Mouse (Mus musculus) hindbrain, embryonic 15.5 days (tissue): ENCODE results near the gene Mylk. TPM values are rescaled to one million over a fixed set of nuclear protein-coding genes. Genes with fewer than 3 reads are reported as not detected.

Experiments
- ATAC-seq: fragments of 200-750 bp; cut with Nextera tagmentation; 2 replicates; pipeline ENCODE4 v1.8.0; 2017; ENCODE audit warnings: low read depth, moderate number of reproducible peaks, moderate TSS enrichment; ENCODE audit not compliant: low FRiP score
- H3K27ac ChIP-seq: fragments of 300-500 bp; sonication (generic); replicated peaks from 2 replicates; pipeline ENCODE4 v1.5.1; 2015; ENCODE audit warnings: mild to moderate bottlenecking, inconsistent platforms
- H3K27me3 ChIP-seq: fragments of 300-500 bp; sonication (generic); 2 replicates; pipeline ENCODE4 v1.6.1; 2015; ENCODE audit warnings: control low read depth, inconsistent platforms
- H3K36me3 ChIP-seq: fragments of 300-500 bp; sonication (generic); 2 replicates; pipeline ENCODE4 v1.6.1; 2015; ENCODE audit warnings: control low read depth, inconsistent platforms
- H3K4me1 ChIP-seq: fragments of 300-500 bp; sonication (generic); replicated peaks from 2 replicates; pipeline ENCODE4 v1.6.1; 2015; ENCODE audit warnings: control low read depth, inconsistent platforms
- H3K4me2 ChIP-seq: fragments of 300-500 bp; sonication (generic); 2 replicates; pipeline ENCODE4 v1.6.1; 2015; ENCODE audit warnings: moderate library complexity, mild to moderate bottlenecking, inconsistent platforms
- H3K4me3 ChIP-seq: fragments of 300-500 bp; sonication (generic); 2 replicates; pipeline ENCODE4 v1.5.1; 2015; ENCODE audit warnings: mild to moderate bottlenecking, inconsistent platforms
- H3K9ac ChIP-seq: fragments of 300-500 bp; sonication (generic); 2 replicates; pipeline ENCODE4 v1.6.1; 2015; ENCODE audit warnings: inconsistent platforms
- H3K9me3 ChIP-seq: fragments of 300-500 bp; sonication (generic); 2 replicates; pipeline ENCODE4 v1.6.1; 2016; ENCODE audit warnings: control low read depth, inconsistent platforms
- WGBS: fragments of 180-500 bp; shearing (Covaris S2); methylation state at CpG from one replicate; pipeline ENCODE4 v1.1.7; 2015; 5-methylcytosine and 5-hydroxymethylcytosine counted together
- polyA plus RNA-seq: library from polyadenylated mRNA; unstranded; fragments of >200 nt; fragmentation: Nextera tagmentation; extraction: Ambion mirVana; gene quantifications from 2 replicates; pipeline ENCODE4 v1.2.1, GENCODE M21; 2015

Gene Mylk
- polyA plus RNA-seq, 1 experiment from 2014 or later, result 5.3 TPM

DNA sequence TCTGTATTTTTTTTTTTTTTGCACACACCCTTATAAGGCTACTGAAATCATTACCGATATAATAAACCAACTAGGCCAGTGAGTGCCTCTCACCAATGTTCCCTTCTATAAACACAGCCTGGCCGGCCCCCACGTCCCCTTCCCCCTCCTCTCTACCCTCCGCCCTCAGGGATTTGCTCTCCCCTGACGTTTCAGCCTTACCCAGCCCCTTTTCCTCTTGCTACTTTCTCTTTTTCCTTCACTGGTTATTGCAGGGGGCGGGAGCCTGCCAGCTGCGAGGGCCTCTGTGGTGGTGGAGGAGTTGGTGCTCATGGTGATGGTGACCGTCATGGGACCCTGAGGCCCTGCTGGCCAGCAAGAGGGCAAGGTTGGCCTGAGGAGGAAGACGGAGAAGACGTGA is 176.3 kb downstream of the Mylk start:
- 0 out of 2 replicates have a peak, but pooled peaks cover 6% of the 10 kb centered on the region for H3K4me1 ChIP-seq
- no peak overlapping the region for H3K4me3 ChIP-seq
- no peak overlapping the region for H3K4me2 ChIP-seq
- H3K27me3 ChIP-seq, result no peaks in the 10 kb centered on the region
- no peak overlapping the region for H3K27ac ChIP-seq
- H3K9ac ChIP-seq, result no peak overlapping the region
- no peaks in the 10 kb centered on the region for H3K36me3 ChIP-seq
- no peak for ATAC-seq
- 80% methylated on average over 10 of the region's 10 CpGs for WGBS
- H3K9me3 ChIP-seq, result no peaks in the 10 kb centered on the region

- no peak overlapping the region for H3K4me3 ChIP-seq
- no peaks in the 10 kb centered on the region for H3K27me3 ChIP-seq
- no peak overlapping the region for H3K27ac ChIP-seq
- WGBS, result 86% methylated on average over 9 of the region's 9 CpGs
- H3K4me2 ChIP-seq, result no peak overlapping the region
- H3K9ac ChIP-seq, result no peak overlapping the region
- ATAC-seq, result no peak
- H3K9me3 ChIP-seq, result no peaks in the 10 kb centered on the region
- H3K36me3 ChIP-seq, result no peaks in the 10 kb centered on the region
- H3K4me1 ChIP-seq, result 0 out of 2 replicates have a peak, but pooled peaks cover 11% of the 10 kb centered on the region
These were observed 178.6 kb downstream of the Mylk start for GRCm38 (mm10) chr16:34923630-34924029.

DNA sequence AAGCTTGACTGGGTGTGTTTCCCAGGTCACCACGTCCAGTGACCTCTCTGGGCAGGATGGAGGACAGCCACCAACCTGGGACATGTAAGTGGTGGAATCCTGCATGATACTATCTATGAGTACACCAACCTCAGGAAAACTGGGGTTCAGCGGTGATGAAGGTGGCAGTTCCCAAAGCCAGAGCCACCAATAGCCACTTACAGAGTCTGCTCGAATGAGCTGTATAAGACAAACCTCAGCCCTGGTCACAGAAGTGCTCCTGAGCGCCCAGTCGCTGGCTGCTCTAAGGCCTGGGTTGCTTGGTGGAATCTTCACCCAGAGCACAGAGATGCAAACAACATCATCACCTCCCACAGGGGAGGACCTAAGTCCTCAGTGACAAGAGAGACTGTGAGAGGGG is 179.3 kb downstream of the Mylk start:
- H3K27me3 ChIP-seq, result no peaks in the 10 kb centered on the region
- H3K4me2 ChIP-seq, result no peak overlapping the region
- ATAC-seq, result no peak
- H3K4me3 ChIP-seq, result no peak overlapping the region
- WGBS, result 82% methylated on average over 5 of the region's 5 CpGs
- no peaks in the 10 kb centered on the region for H3K36me3 ChIP-seq
- no peak overlapping the region for H3K9ac ChIP-seq
- H3K27ac ChIP-seq, result no peak overlapping the region
- H3K4me1 ChIP-seq, result 0 out of 2 replicates have a peak, but pooled peaks cover 11% of the 10 kb centered on the region
- no peaks in the 10 kb centered on the region for H3K9me3 ChIP-seq

DNA sequence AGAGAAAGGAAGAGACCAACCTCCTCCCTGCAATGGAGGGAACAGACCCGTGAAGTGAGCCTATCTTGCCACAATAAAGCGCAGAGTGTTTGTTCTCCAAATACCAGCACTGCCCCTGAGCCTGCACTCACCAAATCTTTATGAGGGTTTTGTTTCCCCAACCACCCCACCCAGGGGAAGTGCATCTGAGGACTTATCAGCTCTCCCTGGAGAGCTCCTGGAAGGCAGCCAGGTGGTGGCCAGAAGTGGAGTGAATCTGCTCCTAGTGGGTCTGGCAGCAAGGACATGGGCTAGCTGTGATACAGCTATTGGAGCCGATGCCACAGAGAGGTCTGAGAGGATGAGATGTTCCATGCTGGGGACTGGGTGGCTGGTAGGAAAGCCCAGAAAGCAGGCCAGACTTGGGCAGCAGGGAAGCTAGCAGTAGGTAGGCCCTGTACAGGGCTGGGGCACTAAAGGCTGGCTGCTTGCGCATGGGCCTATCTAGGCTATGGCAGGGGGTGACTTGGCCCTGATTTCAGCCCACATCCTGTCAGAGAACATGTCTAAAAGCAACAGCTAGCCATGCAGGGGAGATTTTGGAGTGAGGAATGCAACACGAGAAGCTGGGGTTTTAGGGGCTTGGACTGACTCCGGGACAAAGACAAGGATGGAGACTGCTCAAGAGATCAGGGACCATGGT is 180.1 kb downstream of the Mylk start:
- no peak overlapping the region for H3K27ac ChIP-seq
- no peak for ATAC-seq
- no peak overlapping the region for H3K9ac ChIP-seq
- H3K9me3 ChIP-seq, result no peaks in the 10 kb centered on the region
- WGBS, result 75% methylated on average over 6 of the region's 6 CpGs
- H3K27me3 ChIP-seq, result no peaks in the 10 kb centered on the region
- H3K4me2 ChIP-seq, result no peak overlapping the region
- no peak overlapping the region for H3K4me3 ChIP-seq
- no peaks in the 10 kb centered on the region for H3K36me3 ChIP-seq
- 0 out of 2 replicates have a peak, but pooled peaks cover 11% of the 10 kb centered on the region for H3K4me1 ChIP-seq

DNA sequence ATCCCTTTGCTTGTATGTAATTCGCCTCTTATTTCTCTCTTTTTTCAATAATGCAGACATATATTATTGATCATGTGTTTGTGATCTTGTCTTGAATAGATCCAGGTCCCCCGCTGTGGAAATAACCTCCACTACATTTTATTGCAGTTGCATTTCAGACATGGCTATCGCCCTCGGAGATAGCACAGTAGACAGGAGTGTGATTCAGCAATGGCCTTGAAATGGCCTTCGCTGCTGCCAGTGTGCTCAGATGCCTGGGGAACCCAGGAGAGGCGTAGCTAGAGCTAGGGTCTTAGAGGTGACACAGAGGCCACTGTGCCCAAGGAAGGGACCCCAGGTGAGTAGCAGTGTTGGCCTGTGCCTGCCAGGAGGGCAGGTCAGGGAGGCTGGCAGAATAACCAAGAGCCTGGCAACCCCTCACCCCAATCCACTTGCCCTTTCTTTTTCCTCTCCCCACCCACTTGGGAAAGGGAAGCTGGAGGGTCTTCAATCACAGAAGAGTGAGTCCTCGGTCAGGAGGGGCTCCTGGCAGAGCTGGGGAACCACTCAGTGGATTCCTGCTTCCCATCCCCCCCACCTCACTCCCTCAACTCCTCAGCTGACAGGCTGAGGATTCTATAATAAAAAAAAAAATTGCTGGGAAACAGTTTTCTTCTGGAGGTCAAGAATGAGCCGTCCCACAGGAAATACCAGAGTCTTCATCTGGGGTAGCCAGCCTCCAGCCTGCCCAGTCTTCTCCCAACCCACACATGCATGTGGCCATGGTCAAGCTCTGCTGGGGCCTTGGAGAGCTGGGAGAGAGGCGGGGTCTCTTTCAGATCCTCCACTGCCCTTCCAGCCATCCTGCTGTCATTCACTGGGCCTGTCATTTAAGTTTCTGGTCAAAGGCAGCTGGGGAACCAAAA is 181.8 kb downstream of the Mylk start:
- 76% methylated on average over 9 of the region's 9 CpGs for WGBS
- ATAC-seq, result no peak
- Histone ChIP-seq H3K9ac (no peak overlapping the region), H3K4me2 (no peak overlapping the region), H3K4me1 (0 out of 2 replicates have a peak, but pooled peaks cover 11% of the 10 kb centered on the region), H3K36me3 (no peaks in the 10 kb centered on the region), H3K27me3 (no peaks in the 10 kb centered on the region), H3K27ac (0 out of 2 replicates have a peak overlapping the region, but pooled peaks have one; percentile 11), H3K9me3 (no peaks in the 10 kb centered on the region), H3K4me3 (no peak overlapping the region)

DNA sequence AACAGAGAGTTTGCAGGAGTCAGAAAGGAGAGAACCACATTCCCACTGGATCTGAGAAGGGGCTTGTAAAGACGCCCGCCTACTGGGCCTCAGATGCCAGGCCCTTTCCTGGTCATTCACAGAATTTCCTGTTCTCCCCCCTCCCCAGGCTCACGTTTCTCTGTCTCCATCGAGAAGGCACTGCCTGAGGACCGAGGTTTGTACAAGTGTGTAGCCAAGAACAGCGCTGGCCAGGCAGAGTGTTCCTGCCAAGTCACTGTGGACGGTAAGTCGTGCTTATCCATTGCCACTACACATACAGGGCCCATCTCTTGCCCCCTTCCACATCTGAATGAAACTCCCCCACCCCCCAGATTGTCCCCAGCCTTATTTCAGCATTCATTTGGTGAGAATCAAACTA is 184.7 kb downstream of the Mylk start:
- no peak overlapping the region for H3K27ac ChIP-seq

GRCm38 (mm10) chr16:34930110-34930509 is 185.1 kb downstream of the Mylk start:
- no peak overlapping the region for H3K9ac ChIP-seq
- no peak overlapping the region for H3K4me3 ChIP-seq
- H3K4me1 ChIP-seq, result 0 out of 2 replicates have a peak, but pooled peaks cover 5% of the 10 kb centered on the region
- H3K27me3 ChIP-seq, result no peaks in the 10 kb centered on the region
- H3K4me2 ChIP-seq, result no peak overlapping the region
- H3K36me3 ChIP-seq, result no peaks in the 10 kb centered on the region
- H3K9me3 ChIP-seq, result no peaks in the 10 kb centered on the region
- no peak for ATAC-seq
- H3K27ac ChIP-seq, result no peak overlapping the region
- 82% methylated on average over 7 of the region's 7 CpGs for WGBS

More for the DNA sequence above, 184.7 kb downstream of the Mylk start:
- Histone ChIP-seq H3K27me3 (no peaks in the 10 kb centered on the region), H3K9me3 (no peaks in the 10 kb centered on the region), H3K4me2 (no peak overlapping the region), H3K4me1 (0 out of 2 replicates have a peak, but pooled peaks cover 10% of the 10 kb centered on the region), H3K4me3 (no peak overlapping the region), H3K9ac (no peak overlapping the region), H3K36me3 (no peaks in the 10 kb centered on the region)
- 84% methylated on average over 8 of the region's 8 CpGs for WGBS
- ATAC-seq, result no peak

- 0 out of 2 replicates have a peak, but pooled peaks cover 4% of the 10 kb centered on the region for H3K4me1 ChIP-seq
These were observed 186.3 kb downstream of the Mylk start for GRCm38 (mm10) chr16:34931306-34931705.

GRCm38 (mm10) chr16:34933173-34933572 is 188.2 kb downstream of the Mylk start:
- no peak overlapping the region for H3K9ac ChIP-seq
- H3K4me1 ChIP-seq, result no peaks in the 10 kb centered on the region; the same call in 1 of the 2 replicates
- no peaks in the 10 kb centered on the region for H3K36me3 ChIP-seq
- ATAC-seq, result no peak
- no peak overlapping the region for H3K4me2 ChIP-seq
- WGBS, result 81% methylated on average over 4 of the region's 4 CpGs
- H3K27ac ChIP-seq, result no peak overlapping the region
- H3K27me3 ChIP-seq, result no peaks in the 10 kb centered on the region
- H3K4me3 ChIP-seq, result no peak overlapping the region
- no peaks in the 10 kb centered on the region for H3K9me3 ChIP-seq

More at GRCm38 (mm10) chr16:34931306-34931705, 186.3 kb downstream of the Mylk start:
- Histone ChIP-seq H3K36me3 (no peaks in the 10 kb centered on the region), H3K27me3 (no peaks in the 10 kb centered on the region), H3K4me3 (no peak overlapping the region), H3K27ac (no peak overlapping the region), H3K9me3 (no peaks in the 10 kb centered on the region), H3K9ac (no peak overlapping the region), H3K4me2 (no peak overlapping the region)
- ATAC-seq, result no peak
- 90% methylated on average over 2 of the region's 2 CpGs for WGBS

- Histone ChIP-seq H3K4me3 (no peak overlapping the region), H3K27ac (no peak overlapping the region), H3K36me3 (no peaks in the 10 kb centered on the region), H3K4me1 (no peaks in the 10 kb centered on the region; the same call in 1 of the 2 replicates), H3K27me3 (no peaks in the 10 kb centered on the region), H3K9ac (no peak overlapping the region), H3K9me3 (no peaks in the 10 kb centered on the region), H3K4me2 (no peak overlapping the region)
- ATAC-seq, result no peak
- 51% methylated on average over 6 of the region's 6 CpGs for WGBS
These were observed 189.5 kb downstream of the Mylk start for GRCm38 (mm10) chr16:34934486-34934885.

DNA sequence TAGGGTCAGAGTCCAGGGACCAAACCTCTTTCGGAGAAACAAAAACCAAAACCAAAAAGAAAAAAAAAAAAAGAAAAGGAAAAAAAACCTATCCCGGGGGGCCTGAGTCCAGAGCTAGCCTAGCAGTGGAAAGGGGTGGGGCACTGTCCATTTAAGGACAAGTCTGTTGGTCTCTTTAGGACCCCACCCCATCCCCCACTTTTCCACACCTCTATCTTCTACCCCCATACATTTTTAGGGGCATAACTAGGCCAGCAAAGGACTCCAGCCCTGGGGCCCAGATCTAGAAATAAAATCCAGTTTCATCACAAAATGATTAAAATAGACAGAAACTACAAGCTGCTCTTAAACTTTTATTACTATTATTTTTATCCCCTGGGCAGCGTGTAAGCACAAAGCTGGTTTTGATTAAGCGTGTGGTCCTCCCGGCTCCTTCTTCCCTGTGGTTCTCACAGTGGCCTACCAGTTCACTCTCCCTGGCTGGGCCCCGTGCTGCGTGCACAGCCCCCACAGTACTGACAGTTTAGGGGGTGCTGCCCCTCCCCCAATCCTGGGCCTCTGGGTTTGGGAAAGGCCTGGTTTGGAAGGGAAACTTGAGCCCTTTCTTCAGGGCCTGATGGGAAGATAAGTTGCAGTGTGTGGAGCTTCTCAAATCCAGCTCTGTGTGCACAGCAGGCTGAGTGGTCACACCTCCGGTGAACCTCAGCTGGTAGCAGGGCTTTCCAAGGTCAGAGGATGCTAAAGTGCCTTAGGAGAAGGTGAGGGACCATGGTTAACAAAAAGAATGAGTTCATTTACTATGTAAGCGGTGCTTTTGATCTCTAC is 190.7 kb downstream of the Mylk start:
- no peaks in the 10 kb centered on the region for H3K27me3 ChIP-seq
- no peaks in the 10 kb centered on the region for H3K36me3 ChIP-seq
- H3K9me3 ChIP-seq, result no peaks in the 10 kb centered on the region
- WGBS, result 60% methylated on average over 9 of the region's 9 CpGs
- no peak overlapping the region for H3K27ac ChIP-seq
- no peak overlapping the region for H3K4me3 ChIP-seq
- ATAC-seq, result no peak
- no peaks in the 10 kb centered on the region; the same call in 1 of the 2 replicates for H3K4me1 ChIP-seq
- H3K9ac ChIP-seq, result no peak overlapping the region
- H3K4me2 ChIP-seq, result no peak overlapping the region
